Mouse (Mus musculus) megakaryocyte progenitor cell, adult 5-6 weeks (primary cell): ENCODE results near the gene Plekhg2. TPM values are rescaled to one million over a fixed set of nuclear protein-coding genes. Genes with fewer than 3 reads are reported as not detected.
A peak's percentile ranks its signal among the peaks of the same experiment; 100 is the strongest.
"Not testable (repeated sequence)": the region's sequence is repeated elsewhere in the genome, so short reads cannot be mapped to it uniquely, and the experiment has no call there.

Experiments
- ATAC-seq: replicated peaks from 2 replicates; pipeline ENCODE4 v1.8.0; 2016; ENCODE audit warnings: mild to moderate bottlenecking, moderate TSS enrichment, inconsistent platforms; ENCODE audit not compliant: poor library complexity
- total RNA-seq, 2 experiments: library from RNA; stranded (forward) in 1 of 2; stranded (reverse) in 1 of 2; fragments of 157-497, 149-512 nt in 1 of 2; fragments of 200-1000 nt in 1 of 2; gene quantifications; 2 replicates each; pipeline versions ENCODE4 v1.2.3 to v1.2.4; 2015 to 2017

The Plekhg2 gene
- total RNA-seq (2015): 2.9 and 4.3 TPM in 2 replicates
- 2.0 and 2.1 TPM in 2 replicates for total RNA-seq (2017)

DNA sequence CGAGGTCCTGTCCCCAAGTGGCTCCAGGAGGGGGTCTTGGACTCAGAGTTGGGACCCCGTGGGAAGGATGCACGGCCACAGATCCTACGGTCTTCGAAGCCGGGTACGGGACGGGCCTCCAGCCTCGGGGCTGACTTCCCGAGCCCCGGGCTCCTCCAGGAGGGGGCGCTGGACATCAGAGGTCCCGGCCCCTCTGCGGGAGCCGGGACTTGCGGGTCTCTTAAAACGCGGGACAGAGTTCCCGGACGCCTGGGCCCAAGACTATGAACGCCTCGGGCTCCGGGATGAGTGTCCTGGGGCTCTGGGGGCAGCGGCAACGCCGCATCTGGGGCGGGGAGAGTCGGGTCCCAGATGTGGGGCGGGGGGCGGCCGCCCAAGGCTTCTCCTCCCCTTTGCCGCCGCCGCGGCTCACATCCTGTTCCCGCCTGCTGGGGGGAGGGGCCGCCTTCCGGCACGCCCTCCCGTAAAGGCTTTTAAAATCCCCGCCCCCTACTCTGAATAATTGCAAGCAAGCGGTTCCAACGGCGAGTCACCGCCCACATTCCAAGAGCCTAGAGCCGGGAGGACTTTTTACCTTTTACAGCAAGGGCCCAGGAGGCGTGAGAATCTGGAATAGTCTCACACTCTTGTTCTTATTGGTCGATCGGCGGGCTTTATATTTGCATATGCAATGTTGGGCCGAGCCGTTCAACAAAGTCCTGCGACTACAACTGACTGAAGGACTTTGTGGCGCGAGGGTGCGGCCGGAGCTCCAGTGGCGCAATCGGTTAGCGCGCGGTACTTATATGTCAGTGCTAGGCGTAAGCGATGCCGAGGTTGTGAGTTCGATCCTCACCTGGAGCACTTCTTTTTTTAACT lies at the start of gene Plekhg2:
Gene Plekhg2, minus strand, starts transcription at position 349 of the 858 bp plus-strand sequence.
- ATAC-seq: peak; percentile 67

DNA sequence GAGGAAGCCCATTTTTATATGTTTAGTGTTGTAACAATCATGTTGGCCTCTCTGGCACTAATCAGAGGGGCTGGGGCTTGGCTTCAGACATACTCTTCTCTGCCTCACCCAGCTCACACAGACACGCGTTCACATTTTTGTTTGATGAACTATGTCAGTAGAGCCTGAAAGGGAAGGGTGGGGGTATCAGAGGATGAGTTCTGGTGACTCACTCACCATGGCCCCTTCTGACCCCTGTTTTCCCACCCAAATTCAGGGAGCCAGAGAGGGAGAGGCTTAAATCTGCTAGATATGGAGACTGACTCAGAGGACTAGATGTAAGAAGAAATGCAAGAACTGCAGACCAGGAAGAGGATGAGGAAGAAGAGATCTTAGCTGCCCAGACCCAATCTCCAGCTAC lies 47.0 kb upstream of the Plekhg2 start:
- no peak for ATAC-seq

DNA sequence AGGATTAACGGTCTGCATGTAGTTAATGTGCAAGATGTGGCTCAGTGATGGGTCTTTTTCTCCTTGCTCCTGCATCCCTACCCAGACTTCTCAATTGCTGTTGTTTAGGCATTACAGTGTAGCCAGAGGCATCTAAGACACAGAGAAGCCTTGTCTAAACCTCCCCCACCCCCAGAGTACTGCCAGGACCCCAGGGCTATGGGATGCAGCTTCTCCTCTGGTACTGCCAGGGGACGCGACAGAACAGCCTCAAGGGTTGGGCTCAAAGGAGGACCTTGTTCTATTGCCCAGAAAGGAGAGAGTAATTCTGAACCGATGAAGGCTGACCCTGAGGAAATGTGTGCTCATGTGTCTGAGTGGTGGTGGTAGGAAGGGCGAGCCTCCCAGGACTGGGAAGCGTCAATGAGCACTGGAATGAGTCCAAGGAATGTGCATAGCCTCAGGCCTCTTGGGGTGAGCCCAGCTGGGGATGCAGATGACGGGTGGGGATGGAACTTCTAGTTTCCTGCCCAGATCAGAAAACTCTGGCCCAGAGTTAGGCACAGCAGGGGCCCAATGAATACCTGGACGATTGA lies 45.8 kb upstream of the Plekhg2 start:
- ATAC-seq: no peak

DNA sequence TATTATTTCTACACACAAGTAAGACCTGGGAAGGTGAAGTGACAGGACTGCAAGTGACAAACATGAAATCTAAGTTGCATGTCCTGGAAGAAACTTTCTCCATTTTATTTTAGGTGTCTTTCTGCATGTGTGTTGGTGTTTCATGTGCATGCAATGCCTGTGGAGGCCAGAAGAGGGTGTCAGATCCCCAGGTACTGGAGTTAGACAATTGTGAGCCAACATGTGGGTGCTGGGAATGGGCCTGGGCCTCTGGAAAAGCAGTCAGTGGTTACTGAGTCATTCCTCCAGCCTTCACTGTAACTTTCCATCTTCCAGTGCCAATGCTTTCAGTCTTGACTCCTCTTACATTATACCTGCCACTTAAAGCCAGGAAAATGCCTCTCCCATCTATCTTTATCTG lies 45.0 kb upstream of the Plekhg2 start:
- ATAC-seq: peak; percentile 52; the same call in 1 of the 2 replicates

DNA sequence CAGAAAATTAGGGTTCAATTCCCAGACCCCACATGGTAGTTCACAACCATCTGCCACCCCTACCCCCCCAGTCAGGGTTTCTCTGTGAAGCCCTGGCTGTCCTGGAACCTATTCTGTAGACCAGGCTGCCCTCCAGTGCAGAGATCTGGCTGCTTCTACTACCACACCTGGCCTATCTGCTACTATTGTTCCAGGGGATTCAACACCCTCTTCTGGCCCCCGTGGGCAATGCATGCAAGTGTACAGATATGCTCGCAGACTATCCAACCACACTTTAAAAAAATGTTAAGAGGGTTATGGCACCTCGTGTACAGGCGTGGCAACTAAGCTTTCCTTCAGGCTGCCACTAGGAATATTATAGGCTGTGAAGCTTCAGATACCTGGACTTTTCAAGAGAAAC lies 40.4 kb upstream of the Plekhg2 start:
- ATAC-seq: peak; percentile 79

DNA sequence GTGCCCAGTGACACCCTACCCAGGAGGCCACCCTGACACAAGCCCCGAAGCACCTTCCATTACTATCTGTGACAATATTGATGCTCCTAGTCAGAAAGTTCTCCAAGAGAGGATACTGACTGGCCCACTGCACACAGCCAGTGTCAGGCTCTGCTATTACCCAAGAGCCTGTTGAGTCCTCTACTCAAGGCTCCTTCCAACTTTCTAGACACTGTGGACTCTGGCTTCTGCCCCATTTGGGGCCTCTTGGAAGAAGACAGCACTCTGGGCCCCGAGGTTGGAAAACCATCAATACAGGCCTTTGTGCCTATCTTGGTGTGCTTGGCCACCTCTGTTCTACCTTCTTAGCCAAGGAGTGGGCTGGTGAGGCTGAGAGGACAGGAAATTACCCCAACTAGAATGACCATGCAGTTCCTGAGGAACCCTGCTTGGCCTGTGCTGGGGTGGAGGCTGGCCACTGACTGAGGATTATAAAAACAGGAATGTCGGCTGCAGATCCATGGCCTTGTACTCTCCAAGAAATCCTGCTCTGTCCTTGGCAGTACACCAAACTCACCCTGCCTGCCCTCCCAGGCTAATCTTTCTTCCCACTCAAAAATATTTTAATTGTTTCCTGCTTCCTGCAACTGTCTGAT lies 38.6 kb upstream of the Plekhg2 start:
- ATAC-seq: no peak

DNA sequence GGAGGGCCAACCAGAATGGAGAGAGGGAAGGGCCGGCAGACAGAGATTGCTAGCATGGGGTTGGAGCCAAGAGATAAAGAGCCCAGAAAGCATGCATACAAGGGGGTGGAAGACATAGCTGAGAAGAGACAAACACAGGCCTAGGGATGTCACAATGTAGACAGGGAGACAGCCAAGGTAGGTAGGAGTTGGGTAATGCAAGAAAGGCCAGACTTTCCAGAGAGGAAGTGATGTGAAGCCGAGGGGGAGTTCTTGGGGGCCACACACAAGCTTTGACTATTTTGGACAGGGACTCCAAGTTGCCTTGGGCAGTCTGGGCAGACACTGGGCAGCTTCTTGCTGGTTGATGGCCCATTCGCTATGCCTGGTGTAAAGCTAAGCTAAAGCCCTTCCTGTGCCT lies 29.5 kb upstream of the Plekhg2 start:
- peak; percentile 64 for ATAC-seq

DNA sequence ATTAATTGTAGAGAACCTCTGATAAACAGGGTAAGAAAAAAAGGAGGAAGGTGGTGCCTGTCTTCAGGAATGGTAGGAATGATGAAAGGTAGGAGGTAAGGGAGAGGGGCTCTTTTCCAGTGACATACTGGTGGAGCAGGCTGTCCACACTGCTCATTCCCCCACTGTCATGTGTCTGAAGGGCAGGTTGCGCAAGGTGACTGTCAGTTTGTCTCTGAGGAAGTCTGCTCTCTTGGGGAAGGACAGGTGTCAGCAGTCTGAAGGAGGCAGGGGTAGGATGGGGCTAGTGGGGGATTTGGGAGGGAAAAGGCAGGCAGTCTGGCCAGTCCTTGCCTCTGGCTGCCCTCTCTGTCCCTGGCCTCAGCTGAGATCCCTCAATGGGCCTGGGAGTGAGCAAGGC lies 28.6 kb upstream of the Plekhg2 start:
- ATAC-seq: peak; percentile 91

DNA sequence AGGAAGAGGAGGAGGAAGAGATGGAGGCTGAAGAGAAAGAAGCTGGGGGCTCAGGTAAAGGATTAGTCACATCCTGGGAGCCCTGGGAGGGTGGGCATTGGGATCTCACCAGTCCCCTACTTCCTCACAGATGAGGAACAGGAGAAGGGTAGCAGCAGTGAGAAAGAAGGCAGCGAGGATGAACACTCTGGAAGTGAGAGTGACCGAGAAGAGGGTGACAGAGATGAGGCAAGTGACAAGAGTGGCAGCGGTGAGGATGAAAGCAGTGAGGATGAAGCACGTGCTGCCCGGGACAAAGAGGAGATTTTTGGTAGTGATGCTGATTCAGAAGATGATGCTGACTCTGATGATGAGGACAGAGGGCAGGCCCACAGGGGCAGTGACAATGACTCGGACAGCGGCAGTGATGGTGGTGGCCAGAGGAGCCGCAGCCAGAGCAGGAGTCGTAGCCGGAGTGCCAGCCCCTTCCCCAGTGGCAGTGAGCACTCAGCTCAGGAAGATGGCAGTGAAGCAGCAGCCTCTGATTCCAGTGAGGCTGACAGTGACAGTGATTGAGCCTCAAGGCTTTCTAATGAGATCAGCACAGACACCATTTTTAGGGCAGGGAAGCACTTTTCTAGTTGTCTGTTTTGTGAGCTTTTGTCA lies 26.4 kb upstream of the Plekhg2 start:
- no peak for ATAC-seq

DNA sequence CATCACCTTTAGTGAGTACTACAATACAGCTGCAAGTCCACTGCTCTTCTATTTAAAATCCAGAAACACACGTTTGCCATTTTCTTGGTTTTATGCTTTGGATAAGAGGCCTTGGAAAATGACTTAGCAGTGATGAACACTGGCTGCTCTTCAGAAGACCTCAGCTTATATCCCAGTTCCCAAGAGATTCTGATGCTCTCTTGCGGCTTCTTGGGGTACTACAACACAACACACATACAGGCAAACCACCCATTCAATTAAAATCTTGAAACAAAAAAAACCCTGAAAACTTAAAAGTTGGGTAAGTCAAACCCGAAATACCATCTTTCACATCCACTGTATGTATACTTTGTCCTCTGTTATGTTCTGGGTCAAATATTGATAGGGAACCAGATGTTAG lies 25.6 kb upstream of the Plekhg2 start:
- ATAC-seq: 0 out of 2 replicates have a peak, but pooled peaks have one; percentile 35

DNA sequence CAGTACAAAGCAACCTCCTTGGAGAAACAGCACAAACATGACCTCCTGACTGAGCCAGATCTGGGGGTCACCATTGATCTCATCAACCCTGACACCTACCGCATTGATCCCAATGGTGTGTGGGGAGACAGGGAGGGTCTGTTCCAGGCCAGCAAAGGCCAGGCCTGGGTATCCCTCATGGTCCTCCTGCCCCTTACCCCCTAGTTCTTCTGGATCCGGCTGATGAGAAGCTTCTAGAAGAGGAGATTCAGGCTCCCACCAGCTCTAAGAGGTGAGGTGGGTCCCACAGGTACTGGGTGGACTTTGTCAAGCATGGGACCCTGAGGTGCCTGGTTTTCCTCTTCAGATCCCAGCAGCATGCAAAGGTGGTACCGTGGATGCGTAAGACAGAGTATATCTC lies 23.0 kb upstream of the Plekhg2 start:
- ATAC-seq: no peak

DNA sequence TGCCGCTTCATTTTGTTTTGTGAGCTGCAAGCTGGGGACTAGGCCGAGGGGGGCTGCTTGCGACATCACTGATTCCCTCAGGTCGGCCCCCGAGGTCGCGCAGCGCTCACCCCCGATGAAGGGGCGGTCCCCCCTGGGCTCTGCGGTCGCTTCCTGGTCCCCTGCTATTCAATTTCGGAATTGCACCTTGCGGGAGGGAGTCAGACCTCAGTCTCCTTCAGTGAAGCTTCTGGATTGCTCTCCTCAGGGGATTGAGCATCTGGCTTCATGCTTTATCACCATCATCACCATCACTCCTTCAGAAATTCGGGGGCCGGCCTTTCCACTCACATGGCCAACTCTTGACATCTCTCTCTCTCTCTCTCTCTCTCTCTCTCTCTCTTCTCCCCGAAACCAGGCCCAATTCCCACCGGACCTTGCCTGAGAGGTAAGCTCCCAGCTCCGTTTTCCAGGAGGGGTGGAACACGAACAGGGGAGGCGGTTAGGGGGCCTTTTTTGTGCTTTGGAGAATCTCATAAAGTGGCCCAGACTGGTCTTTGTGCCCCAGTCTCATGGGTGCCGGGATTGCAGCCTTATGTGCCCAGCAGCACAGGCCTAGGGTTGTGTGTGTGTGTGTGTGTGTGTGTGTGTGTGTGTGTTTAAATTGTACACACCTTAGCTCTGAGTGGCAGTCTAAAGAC lies 21.0 kb upstream of the Plekhg2 start:
- ATAC-seq: peak; percentile 15

DNA sequence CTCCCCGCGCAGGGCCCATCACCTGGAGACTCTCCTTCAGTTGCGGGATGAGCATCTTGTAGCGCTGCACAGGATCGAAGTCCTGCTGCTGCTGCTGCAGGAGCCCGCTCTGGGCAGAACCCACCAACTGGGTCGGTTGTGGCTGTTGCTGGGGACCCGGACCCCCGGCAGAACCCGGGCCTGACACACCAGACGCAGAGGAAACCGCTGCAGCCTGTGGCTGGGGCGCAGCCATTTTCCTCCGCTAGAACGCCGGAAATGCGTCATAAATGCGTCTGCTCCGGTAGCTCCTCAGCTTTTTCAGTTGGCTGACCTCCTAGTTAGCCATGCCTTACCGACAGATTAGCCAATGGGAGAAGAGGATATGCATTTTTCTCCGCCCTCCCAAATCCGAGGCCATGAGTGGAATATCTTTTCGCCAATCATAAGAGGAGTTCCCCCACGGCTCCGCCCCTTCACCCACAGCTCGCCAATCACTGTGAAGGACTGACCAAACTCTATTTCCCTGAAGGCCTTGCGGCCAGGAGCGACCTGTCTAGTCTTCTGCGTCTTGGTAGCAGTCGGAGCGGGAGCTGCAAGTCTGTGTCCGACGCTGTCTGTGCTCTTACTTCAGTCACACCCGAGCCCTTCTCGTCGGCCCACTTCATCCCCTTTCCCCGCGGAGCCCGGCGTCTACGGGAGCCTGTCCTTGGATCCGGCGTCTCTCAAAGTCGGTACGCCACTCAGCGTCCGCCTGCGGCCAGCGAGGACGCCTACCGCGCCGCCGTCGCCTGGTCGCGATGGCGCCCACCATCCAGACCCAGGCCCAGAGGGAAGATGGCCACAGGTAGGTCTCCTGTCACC lies 20.3 kb upstream of the Plekhg2 start, which contains the start of the genes Med29 and Paf1:
Gene Med29, minus strand, starts transcription at position 280 of the 843 bp plus-strand sequence.
Gene Paf1, plus strand, starts transcription at position 523 of the 843 bp plus-strand sequence.
- ATAC-seq: peak; percentile 98

DNA sequence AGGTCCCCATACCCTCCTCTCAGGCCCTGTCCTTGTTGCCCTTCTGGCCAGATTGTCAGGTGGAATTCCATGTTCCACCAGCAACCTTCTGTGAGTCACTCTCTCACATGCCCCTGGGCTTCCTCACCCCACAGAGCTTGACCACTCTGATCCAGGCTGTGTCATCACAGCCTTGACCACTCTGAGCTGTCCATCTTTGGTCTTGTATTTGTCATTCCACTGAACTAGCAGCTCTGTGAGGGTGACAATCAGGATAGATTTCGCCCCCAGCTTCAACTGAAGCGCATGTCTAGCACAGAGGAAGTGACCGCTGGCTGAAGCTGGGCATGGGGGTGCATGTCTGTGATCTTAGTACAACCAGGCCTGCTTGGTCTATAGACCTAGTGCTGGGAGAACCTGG lies 17.9 kb upstream of the Plekhg2 start:
- no peak for ATAC-seq

DNA sequence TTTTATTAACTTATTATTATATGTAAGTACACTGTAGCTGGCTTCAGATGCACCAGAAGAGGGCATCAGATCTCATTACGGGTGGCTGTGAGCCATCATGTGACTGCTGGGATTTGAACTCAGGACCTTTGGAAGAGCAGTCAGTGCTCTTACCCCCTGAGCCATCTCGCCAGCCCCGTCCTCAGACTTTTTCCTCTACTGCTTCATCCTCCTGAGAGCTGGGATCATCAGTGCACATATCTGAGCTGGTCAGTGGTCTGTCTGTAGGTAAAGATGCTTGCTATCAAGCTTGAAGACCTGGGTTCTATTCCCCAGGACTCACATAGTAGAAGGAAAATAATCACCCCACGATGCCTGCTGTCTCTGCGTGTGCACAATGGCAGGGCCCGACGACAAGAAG lies 15.0 kb upstream of the Plekhg2 start:
- ATAC-seq: not testable (repeated sequence)

DNA sequence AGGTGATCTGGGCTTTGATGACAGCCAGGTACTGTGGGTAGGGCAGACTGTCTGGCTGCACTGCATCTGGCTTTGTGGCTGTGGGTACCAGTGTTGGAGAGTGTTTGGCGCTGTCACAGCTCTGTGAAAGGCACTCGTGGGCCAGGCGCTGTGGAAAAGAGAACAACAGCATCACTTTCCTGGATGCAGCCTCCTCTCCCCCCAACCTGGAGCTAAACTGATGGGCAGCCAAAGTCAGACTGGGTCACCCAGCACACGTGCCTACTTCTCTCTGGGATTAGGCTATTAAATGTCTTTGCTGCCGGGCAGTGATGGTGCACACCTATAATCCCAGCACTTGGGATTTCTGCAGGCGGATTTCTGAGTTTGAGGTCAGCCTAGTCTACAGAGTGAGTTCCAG lies 14.5 kb upstream of the Plekhg2 start:
- not testable (repeated sequence) for ATAC-seq

DNA sequence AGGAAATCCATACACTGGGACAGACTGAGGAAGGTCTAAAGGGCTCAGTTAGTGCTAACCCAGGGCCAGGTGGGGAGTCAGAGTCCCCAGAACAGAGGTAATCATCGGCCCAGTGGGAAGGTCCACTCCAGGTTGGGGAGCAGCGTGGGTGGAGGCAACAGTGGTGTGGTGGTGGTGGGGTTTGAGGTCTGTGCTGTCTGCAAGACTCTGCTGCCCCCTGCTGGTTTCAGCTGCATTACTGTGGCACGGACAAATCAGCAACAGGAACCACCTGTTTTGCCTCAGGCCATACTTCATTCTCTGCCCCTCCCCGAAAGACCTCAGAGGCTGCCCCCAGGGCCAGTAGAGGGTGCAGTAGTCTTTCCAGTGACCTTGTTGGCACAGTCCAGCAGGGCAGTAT lies 14.1 kb upstream of the Plekhg2 start:
- ATAC-seq: peak; percentile 60

DNA sequence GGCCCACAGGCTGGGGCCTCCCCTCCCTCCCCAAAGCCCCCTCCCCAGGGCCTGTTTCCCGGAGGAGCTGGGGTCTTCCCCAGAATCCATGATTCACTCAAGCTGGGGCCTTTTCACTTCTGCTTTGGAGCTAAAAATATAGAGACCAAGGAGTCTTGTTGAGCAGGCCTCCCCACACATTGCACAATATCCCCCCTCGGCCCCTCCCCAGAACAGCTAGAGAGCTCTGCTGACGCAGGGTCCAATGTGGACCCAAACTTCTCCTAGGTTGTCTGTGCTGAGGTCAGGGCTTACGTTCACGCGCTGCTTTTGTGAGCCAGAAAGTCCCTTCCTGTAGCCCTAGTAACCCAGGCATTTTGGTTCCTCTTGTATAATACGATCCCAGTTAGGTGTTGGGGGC lies 13.6 kb upstream of the Plekhg2 start:
- peak; percentile 30 for ATAC-seq

DNA sequence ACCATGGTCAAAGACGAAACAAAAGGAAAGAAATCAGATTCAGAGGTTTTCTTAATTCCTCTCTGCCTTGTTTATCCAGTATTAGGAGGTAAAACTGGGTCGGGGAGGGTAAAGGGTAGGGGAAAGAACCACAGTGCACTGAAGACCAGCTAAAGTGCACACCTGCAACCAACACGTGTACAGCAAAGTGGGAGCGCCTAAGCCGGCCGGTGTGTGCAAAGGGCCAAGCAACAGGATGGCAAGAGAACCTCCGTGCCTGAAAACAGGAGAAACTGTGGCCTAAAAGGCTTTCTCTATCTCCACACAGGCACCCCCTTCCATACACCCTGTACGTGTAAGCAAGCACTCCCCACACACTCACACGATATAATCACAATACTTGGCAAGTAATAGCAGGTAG lies 12.8 kb upstream of the Plekhg2 start:
- ATAC-seq: no peak

DNA sequence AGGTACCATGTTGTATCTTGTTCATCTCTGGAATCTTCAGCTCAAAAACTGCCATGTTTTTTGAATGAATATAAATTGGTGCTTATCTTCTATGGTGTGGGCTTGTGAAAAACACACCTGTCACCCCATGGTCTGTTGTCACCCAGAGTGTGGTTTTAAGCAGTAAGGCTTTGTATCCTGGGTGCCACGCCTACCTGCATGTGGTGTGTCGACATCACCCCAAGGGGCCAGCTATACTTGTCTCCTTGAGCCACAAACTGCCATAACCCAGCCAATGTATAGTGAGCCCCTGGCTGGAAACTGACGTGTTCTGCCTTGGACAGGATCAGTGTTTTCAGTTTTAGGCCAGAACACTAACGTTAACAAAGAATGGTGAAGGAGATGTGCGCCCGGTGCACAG lies 11.8 kb upstream of the Plekhg2 start:
- ATAC-seq: no peak
